Mouse (Mus musculus): Measurements from ENCODE around the gene Gsx1.
A peak's percentile ranks its signal among the peaks of the same experiment; 100 is the strongest.

The Gsx1 gene

DNA sequence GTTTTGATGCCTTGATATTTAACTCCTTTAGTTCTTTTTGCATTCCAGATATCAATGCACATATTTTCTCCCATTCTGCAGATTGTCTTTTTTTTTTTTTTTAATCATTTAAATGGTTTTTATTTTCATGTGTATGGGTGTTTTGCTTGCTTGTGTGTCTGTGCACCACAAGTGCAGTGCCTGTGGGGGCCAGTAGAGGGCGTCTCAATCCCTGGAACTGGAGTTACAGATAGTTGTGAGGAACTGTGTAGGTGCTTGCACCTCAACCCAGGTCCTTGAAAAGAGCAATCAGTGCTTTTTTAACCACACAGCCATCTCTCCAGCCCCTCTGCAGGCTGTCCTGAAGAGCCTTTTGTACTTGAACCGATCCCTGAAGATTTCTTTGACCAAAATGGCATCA, 20.0 kb downstream of the Gsx1 start:
- no peak for DNase-seq

DNA sequence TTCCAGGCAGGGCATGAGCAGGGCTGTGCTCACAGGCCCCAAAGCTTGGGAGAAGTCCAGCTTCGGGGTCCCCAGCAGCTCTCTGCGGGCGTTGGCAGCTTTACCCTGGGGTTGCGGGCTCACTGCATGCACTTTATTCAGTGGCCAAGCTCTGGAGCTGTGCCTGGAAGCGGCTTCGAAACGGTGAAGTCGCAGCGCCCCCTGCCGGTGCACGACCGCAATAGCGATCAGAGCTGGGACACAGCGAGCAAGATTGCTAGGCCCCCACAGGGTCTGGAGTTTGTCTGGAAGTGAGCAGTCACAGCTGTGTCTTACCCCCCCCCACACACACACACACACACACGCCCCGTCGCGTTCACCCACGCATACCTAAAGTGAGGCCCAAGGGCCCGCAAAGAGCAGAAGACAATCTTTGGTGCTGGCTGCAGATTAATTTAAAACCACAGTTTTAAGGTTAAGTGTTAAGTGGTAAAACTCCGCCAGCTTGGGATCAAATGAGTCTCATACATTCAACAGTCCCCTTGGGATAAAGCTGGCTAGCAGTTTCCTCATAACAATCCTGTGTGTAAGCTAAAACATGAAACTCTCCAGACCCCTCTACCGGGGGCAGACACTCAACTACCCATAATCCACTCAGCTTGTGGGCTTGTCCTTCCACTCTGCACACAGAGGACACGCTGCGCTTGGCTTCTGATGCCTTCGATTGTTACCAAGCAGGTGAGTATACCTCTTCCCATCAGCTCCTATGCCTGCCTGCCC, 39.0 kb downstream of the Gsx1 start:
- DNase-seq, result peak; percentile 90

DNA sequence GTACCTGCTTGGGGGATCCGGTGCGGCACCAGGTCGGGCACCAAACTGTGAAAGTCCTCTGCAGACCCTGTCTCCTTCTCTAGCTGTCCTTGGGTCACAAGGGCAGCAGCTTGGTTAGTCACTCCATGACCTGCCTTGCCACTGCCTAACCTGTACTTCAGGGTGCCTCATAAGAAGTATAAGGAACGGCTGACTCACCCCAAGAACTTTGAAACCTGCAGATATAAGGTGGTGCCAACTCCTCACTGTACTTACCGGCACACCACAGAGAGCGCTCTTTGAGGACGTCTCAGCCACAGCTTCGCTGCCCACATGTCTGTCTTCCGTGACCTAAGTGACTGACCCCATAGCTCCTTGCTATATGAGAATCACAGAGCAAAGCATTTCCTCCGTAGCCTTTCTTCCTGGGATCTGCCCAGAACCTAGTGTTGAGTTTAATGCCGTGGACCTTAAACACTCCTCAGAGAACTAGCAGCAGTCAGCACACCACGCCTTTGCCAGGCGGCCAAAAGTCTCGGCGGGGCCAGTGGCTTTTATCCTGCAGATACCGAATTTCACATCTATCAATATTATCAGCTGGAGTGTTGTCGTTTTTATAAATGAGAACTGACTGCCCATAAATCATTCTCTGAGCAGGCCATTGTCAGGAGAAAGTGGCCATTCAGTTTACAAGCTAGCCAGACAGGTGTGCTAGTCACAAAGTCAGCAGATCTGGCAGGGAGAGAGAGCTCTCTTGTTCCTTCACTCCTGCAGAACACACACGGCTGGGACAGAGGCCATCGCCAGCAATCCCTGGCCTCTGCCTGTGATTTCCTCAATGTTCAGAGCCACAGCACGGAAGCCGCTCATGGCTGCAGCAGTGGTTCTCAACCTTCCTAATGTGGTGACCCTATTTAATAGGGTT, 47.2 kb downstream of the Gsx1 start:
- no peak for DNase-seq

Measured in kidney, postnatal 10 days (tissue).